Mouse (Mus musculus) CH12.LX (cell line): ENCODE results near the gene Bicc1.

ENCODE experiments used
- CTCF ChIP-seq, 2 experiments: IDR thresholded peaks in 1 of 2; conservative IDR thresholded peaks in 1 of 2; 2 replicates each; pipeline ENCODE4 v1.5.1; 2011 to 2012; ENCODE audit warnings: low read depth in 2 of 2, low read length in 2 of 2, improper control_type of control experiment in 1 of 2, inconsistent platforms in 1 of 2, mild to moderate bottlenecking in 1 of 2, moderate library complexity in 1 of 2
- E2F4 ChIP-seq: IDR thresholded peaks from 2 replicates; pipeline ENCODE4 v1.6.1; 2011; ENCODE audit warnings: low read depth, low read length, improper control_type of control experiment; ENCODE audit not compliant: insufficient replicate concordance
- MAZ ChIP-seq: IDR thresholded peaks from 2 replicates; pipeline ENCODE4 v1.6.1; 2012; ENCODE audit warnings: low read depth, mild to moderate bottlenecking, inconsistent platforms, low read length, improper control_type of control experiment, moderate library complexity
- MEF2A ChIP-seq: IDR thresholded peaks from 2 replicates; pipeline ENCODE4 v1.6.1; 2014; ENCODE audit warnings: low read depth, mild to moderate bottlenecking, inconsistent platforms, low read length, improper control_type of control experiment, borderline replicate concordance
- POLR2A ChIP-seq: IDR thresholded peaks from 2 replicates; pipeline ENCODE4 v1.6.1; 2011; ENCODE audit warnings: low read depth, mild to moderate bottlenecking, improper control_type of control experiment, low read length

DNA sequence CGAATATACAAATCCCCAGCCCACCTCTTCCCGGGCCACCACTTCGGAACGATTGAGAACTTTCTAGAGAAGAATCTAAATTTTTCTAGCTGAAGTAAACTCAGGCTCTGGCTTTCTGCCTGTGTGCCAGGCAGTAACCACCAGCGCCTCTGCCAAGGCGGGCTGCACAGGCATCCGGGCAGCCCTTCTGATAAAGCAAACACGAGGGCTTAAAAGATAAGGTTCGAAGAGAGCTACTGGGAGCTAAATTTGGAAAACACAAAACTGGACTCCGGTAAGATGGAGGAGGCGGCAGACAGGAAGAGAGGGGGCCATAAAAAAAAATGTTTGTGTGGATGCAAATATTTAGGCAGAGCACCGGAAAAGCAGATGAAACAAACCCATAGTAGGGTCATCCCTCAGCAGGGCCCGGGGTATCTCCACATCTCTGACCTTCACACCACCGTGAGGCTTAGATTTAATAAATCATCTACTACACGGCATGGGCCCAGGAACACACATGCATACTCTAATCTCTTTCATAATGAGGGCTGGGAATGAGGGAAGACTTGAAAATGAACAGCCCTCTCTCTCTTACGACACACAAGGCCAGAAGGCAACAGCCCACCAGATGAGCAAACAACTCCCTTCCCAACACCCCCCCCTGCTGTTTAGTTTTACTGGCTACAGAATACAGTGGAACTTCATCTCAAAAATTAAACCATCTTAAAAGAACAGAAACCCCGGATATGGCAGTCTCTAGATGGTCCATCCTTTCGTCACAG, 134.2 kb downstream of the Bicc1 start:
- TF ChIP-seq CTCF (conservative IDR thresholded peaks at IDR 0.05 in 1 of 2, IDR thresholded peaks at IDR 0.05 in 1 of 2; ENCODE audit: low read depth in 2 of 2, low read length in 2 of 2) (no peak), MAZ (no peak), POLR2A (no peak), E2F4 (no peak), MEF2A (no peak)
